Mouse (Mus musculus) hindbrain, embryonic 11.5 days (tissue): ENCODE results near the gene Fndc11. TPM values are rescaled to one million over a fixed set of nuclear protein-coding genes. Genes with fewer than 3 reads are reported as not detected.

Experiments
- ATAC-seq: fragments of 200-750 bp; cut with Nextera tagmentation; 2 replicates; pipeline ENCODE4 v1.8.0; 2017; ENCODE audit warnings: mild to moderate bottlenecking, moderate TSS enrichment, moderate library complexity; ENCODE audit not compliant: low FRiP score
- DNase-seq: peaks from one replicate; pipeline ENCODE4 v3.0.0-alpha.2; 2015; ENCODE audit warnings: low spot score
- H3K27ac ChIP-seq: fragments of 300-500 bp; sonication (generic); 2 replicates; pipeline ENCODE4 v1.5.1; 2014; ENCODE audit warnings: mild to moderate bottlenecking, low read depth, low read length
- H3K27me3 ChIP-seq: fragments of 300-500 bp; sonication (generic); 2 replicates; pipeline ENCODE4 v1.6.1; 2014; ENCODE audit warnings: mild to moderate bottlenecking, low read length, moderate library complexity, mixed read lengths; ENCODE audit not compliant: control insufficient read depth, insufficient read depth
- H3K36me3 ChIP-seq: fragments of 300-500 bp; sonication (generic); 2 replicates; pipeline ENCODE4 v1.6.1; 2014; ENCODE audit warnings: mild to moderate bottlenecking, low read length, moderate library complexity, mixed read lengths; ENCODE audit not compliant: control insufficient read depth, insufficient read depth
- H3K4me1 ChIP-seq: fragments of 300-500 bp; sonication (generic); replicated peaks from 2 replicates; pipeline ENCODE4 v1.6.1; 2014; ENCODE audit warnings: low read length, mixed read lengths; ENCODE audit not compliant: control insufficient read depth, insufficient read depth
- H3K4me2 ChIP-seq: fragments of 300-500 bp; sonication (generic); replicated peaks from 2 replicates; pipeline ENCODE4 v1.6.1; 2014; ENCODE audit warnings: mild to moderate bottlenecking, low read depth, low read length
- H3K4me3 ChIP-seq: fragments of 300-500 bp; sonication (generic); 2 replicates; pipeline ENCODE4 v1.5.1; 2014; ENCODE audit warnings: low read depth, low read length
- H3K9ac ChIP-seq: fragments of 300-500 bp; sonication (generic); 2 replicates; pipeline ENCODE4 v1.6.1; 2014; ENCODE audit warnings: low read depth, low read length
- H3K9me3 ChIP-seq: fragments of 300-500 bp; sonication (generic); 2 replicates; pipeline ENCODE4 v1.6.1; 2016; ENCODE audit warnings: low read length; ENCODE audit not compliant: control insufficient read depth
- WGBS: fragments of 180-500 bp; shearing (Covaris S2); extraction: QIAGEN DNeasy Blood & Tissue Kit; methylation state at CpG from one replicate; pipeline ENCODE4 v1.1.7; 2014; 5-methylcytosine and 5-hydroxymethylcytosine counted together
- polyA plus RNA-seq: library from polyadenylated mRNA; unstranded; fragments of >200 nt; fragmentation: Nextera tagmentation; extraction: Ambion mirVana; gene quantifications from 2 replicates; pipeline ENCODE4 v1.2.1, GENCODE M21; 2014

Gene Fndc11
- polyA plus RNA-seq, 1 experiment from 2014 or later = not detected

- no peak overlapping the region for H3K4me2 ChIP-seq
- no peak overlapping the region for H3K27ac ChIP-seq
- no peak for DNase-seq
- WGBS = 78% methylated on average over 9 of the region's 9 CpGs
- H3K27me3 ChIP-seq = peaks cover 4% of the 10 kb centered on the region; the same call in 1 of the 2 replicates
- H3K9me3 ChIP-seq = no peaks in the 10 kb centered on the region
- H3K4me3 ChIP-seq = no peak overlapping the region
- no peaks in the 10 kb centered on the region for H3K4me1 ChIP-seq
- H3K36me3 ChIP-seq = no peaks in the 10 kb centered on the region
- no peak for ATAC-seq
- H3K9ac ChIP-seq = no peak overlapping the region
These were observed 13.7 kb upstream of the Fndc11 start for GRCm38 (mm10) chr2:181206118-181206517.

- H3K9ac ChIP-seq = 0 out of 2 replicates have a peak overlapping the region, but pooled peaks have one; percentile 37
- H3K4me3 ChIP-seq = peak overlapping the region; percentile 24
- WGBS = 5% methylated on average over 34 of the region's 34 CpGs
- no peaks in the 10 kb centered on the region for H3K36me3 ChIP-seq
- H3K27me3 ChIP-seq = peaks cover 35% of the 10 kb centered on the region
- no peaks in the 10 kb centered on the region for H3K9me3 ChIP-seq
- peak overlapping the region; percentile 54 for H3K4me2 ChIP-seq
- H3K27ac ChIP-seq = no peak overlapping the region
- DNase-seq (peak; percentile 43), ATAC-seq (no peak)
- peaks cover 11% of the 10 kb centered on the region for H3K4me1 ChIP-seq
These were observed 7.3 kb upstream of the Fndc11 start for GRCm38 (mm10) chr2:181212389-181213020.

GRCm38 (mm10) chr2:181213021-181213445 lies 6.8 kb upstream of the Fndc11 start, which contains the start of gene Srms:
Srms (minus strand) TSS chr2:181213185.
- peak within 1 kb of the TSS; percentile 24 for H3K4me3 ChIP-seq
- no peak for ATAC-seq
- H3K36me3 ChIP-seq = no peaks in the 10 kb centered on the region
- H3K4me1 ChIP-seq = peaks cover 11% of the 10 kb centered on the region
- peaks cover 35% of the 10 kb centered on the region for H3K27me3 ChIP-seq
- 0% methylated on average over 17 of the region's 17 CpGs for WGBS
- H3K4me2 ChIP-seq = peak within 1 kb of the TSS; percentile 54
- no peak for DNase-seq
- no peak within 1 kb of the TSS for H3K27ac ChIP-seq
- 0 out of 2 replicates have a peak within 1 kb of the TSS, but pooled peaks have one; percentile 37 for H3K9ac ChIP-seq
- H3K9me3 ChIP-seq = no peaks in the 10 kb centered on the region

- Histone ChIP-seq H3K4me2 (no peak overlapping the region), H3K27ac (no peak overlapping the region), H3K4me3 (no peak overlapping the region), H3K27me3 (peaks cover 32% of the 10 kb centered on the region), H3K36me3 (no peaks in the 10 kb centered on the region), H3K4me1 (peaks cover 15% of the 10 kb centered on the region), H3K9me3 (no peaks in the 10 kb centered on the region), H3K9ac (no peak overlapping the region)
- WGBS = 90% methylated on average over 6 of the region's 6 CpGs
- ATAC-seq (no peak), DNase-seq (no peak)
These were observed 3.8 kb upstream of the Fndc11 start for GRCm38 (mm10) chr2:181216037-181216436.

- DNase-seq (no peak), ATAC-seq (no peak)
- Histone ChIP-seq H3K9ac (no peak overlapping the region), H3K4me2 (no peak overlapping the region), H3K36me3 (no peaks in the 10 kb centered on the region), H3K4me1 (peaks cover 3% of the 10 kb centered on the region), H3K27me3 (peaks cover 5% of the 10 kb centered on the region), H3K4me3 (no peak overlapping the region), H3K9me3 (no peaks in the 10 kb centered on the region), H3K27ac (no peak overlapping the region)
- WGBS = 69% methylated on average over 5 of the region's 5 CpGs
These were observed 830 bp upstream of the Fndc11 start for GRCm38 (mm10) chr2:181218881-181219485.

- peaks cover 3% of the 10 kb centered on the region for H3K4me1 ChIP-seq
- H3K4me2 ChIP-seq = peak overlapping the region; percentile 44; the same call in 1 of the 2 replicates
- peaks cover 2% of the 10 kb centered on the region; the same call in 1 of the 2 replicates for H3K27me3 ChIP-seq
- H3K9me3 ChIP-seq = no peaks in the 10 kb centered on the region
- H3K36me3 ChIP-seq = no peaks in the 10 kb centered on the region
- 27% methylated on average over 2 of the region's 2 CpGs for WGBS
- DNase-seq (no peak), ATAC-seq (no peak)
- H3K9ac ChIP-seq = no peak overlapping the region
- no peak overlapping the region for H3K27ac ChIP-seq
- no peak overlapping the region for H3K4me3 ChIP-seq
These were observed 548 bp downstream of the Fndc11 start for GRCm38 (mm10) chr2:181220361-181220760.

- ATAC-seq (no peak), DNase-seq (no peak)
- Histone ChIP-seq H3K9ac (no peak overlapping the region), H3K9me3 (no peaks in the 10 kb centered on the region), H3K27ac (no peak overlapping the region), H3K4me3 (no peak overlapping the region), H3K27me3 (peaks cover 2% of the 10 kb centered on the region; the same call in 1 of the 2 replicates), H3K4me1 (peaks cover under 1% of the 10 kb centered on the region; the same call in 1 of the 2 replicates), H3K36me3 (no peaks in the 10 kb centered on the region), H3K4me2 (no peak overlapping the region)
- WGBS = 90% methylated on average over 2 of the region's 2 CpGs
These were observed 5.2 kb downstream of the Fndc11 start for GRCm38 (mm10) chr2:181224994-181225393.

- no peaks in the 10 kb centered on the region for H3K4me1 ChIP-seq
- WGBS = 89% methylated on average over 3 of the region's 3 CpGs
- ATAC-seq = no peak
- H3K4me2 ChIP-seq = no peak overlapping the region
- DNase-seq = no peak
- no peaks in the 10 kb centered on the region for H3K27me3 ChIP-seq
- H3K4me3 ChIP-seq = no peak overlapping the region
- H3K9ac ChIP-seq = no peak overlapping the region
- no peaks in the 10 kb centered on the region for H3K9me3 ChIP-seq
- H3K36me3 ChIP-seq = no peaks in the 10 kb centered on the region
- no peak overlapping the region for H3K27ac ChIP-seq
These were observed 7.3 kb downstream of the Fndc11 start for GRCm38 (mm10) chr2:181227122-181227521.

GRCm38 (mm10) chr2:181228335-181228734 lies 8.5 kb downstream of the Fndc11 start:
- no peak overlapping the region for H3K27ac ChIP-seq
- no peaks in the 10 kb centered on the region for H3K9me3 ChIP-seq
- H3K4me1 ChIP-seq = no peaks in the 10 kb centered on the region
- ATAC-seq (no peak), DNase-seq (no peak)
- WGBS = 80% methylated on average over 1 of the region's 1 CpGs
- H3K4me3 ChIP-seq = no peak overlapping the region
- no peaks in the 10 kb centered on the region for H3K27me3 ChIP-seq
- H3K4me2 ChIP-seq = no peak overlapping the region
- no peak overlapping the region for H3K9ac ChIP-seq
- no peaks in the 10 kb centered on the region for H3K36me3 ChIP-seq
